Mouse (Mus musculus) heart, embryonic 10.5 days (tissue): ENCODE results near the gene Gpkow. TPM values are rescaled to one million over a fixed set of nuclear protein-coding genes. Genes with fewer than 3 reads are reported as not detected.

Source experiments
- DNase-seq: peaks from one replicate; pipeline ENCODE4 v3.0.0-alpha.2; 2017; ENCODE audit warnings: low spot score
- H3K27ac ChIP-seq: fragments of 300-500 bp; sonication (generic); 2 replicates; pipeline ENCODE4 v1.5.1; 2016; ENCODE audit warnings: mild to moderate bottlenecking
- H3K27me3 ChIP-seq: fragments of 300-500 bp; sonication (generic); 2 replicates; pipeline ENCODE4 v1.6.1; 2016; ENCODE audit warnings: mild to moderate bottlenecking; ENCODE audit not compliant: poor library complexity, insufficient read depth, severe bottlenecking
- H3K36me3 ChIP-seq: fragments of 300-500 bp; sonication (generic); 2 replicates; pipeline ENCODE4 v1.6.1; 2016; ENCODE audit warnings: mild to moderate bottlenecking, moderate library complexity
- H3K4me1 ChIP-seq: fragments of 300-500 bp; sonication (generic); 2 replicates; pipeline ENCODE4 v1.6.1; 2016; ENCODE audit warnings: mild to moderate bottlenecking
- H3K4me3 ChIP-seq: fragments of 300-500 bp; sonication (generic); 2 replicates; pipeline ENCODE4 v1.5.1; 2016; ENCODE audit warnings: mild to moderate bottlenecking, moderate library complexity
- H3K9me3 ChIP-seq: fragments of 300-500 bp; sonication (generic); 2 replicates; pipeline ENCODE4 v1.6.1; 2016; ENCODE audit warnings: mild to moderate bottlenecking, moderate library complexity
- WGBS: fragments of 180-500 bp; shearing (Covaris S2); methylation state at CpG from one replicate; pipeline ENCODE4 v1.1.7; 2016; 5-methylcytosine and 5-hydroxymethylcytosine counted together
- polyA plus RNA-seq: library from polyadenylated mRNA; unstranded; fragments of >200 nt; fragmentation: Nextera tagmentation; extraction: Ambion mirVana; gene quantifications from 2 replicates; pipeline ENCODE4 v1.2.1, GENCODE M21; 2016

Gpkow gene
- polyA plus RNA-seq, result 38.1 and 38.5 TPM in 2 replicates

DNA sequence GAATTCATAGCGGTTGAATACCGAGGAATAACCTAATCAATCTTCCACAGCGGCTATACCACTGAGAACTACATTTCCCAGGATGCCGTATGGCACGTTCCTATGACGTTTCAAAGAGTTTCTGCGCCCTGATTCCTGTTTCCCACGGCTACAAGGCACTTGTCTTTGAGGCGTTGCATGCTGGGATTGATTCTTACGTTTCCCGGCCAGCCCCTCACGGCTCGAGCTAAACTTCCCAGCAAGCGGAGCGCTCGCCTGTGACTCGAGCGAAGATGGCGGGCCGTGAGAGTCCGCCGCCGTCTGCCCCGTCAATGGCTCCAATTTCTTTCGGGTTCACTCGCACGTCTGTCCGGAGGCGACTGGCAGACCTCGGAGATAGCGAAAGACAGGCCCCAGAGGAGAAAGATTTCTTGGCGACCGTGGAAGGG is at the start of gene Gpkow:
Gene Gpkow (plus strand): TSS at position 178 of the 428 bp plus-strand sequence.
- DNase-seq, result peak; percentile 94
- 11% methylated on average over 33 of the region's 33 CpGs for WGBS
- H3K27ac ChIP-seq, result peak within 1 kb of the TSS; percentile 78
- peaks cover 14% of the 10 kb centered on the region; the same call in 1 of the 2 replicates for H3K36me3 ChIP-seq
- H3K9me3 ChIP-seq, result no peaks in the 10 kb centered on the region
- H3K27me3 ChIP-seq, result no peaks in the 10 kb centered on the region
- H3K4me1 ChIP-seq, result no peaks in the 10 kb centered on the region; the same call in 1 of the 2 replicates
- H3K4me3 ChIP-seq, result peak within 1 kb of the TSS; percentile 67

DNA sequence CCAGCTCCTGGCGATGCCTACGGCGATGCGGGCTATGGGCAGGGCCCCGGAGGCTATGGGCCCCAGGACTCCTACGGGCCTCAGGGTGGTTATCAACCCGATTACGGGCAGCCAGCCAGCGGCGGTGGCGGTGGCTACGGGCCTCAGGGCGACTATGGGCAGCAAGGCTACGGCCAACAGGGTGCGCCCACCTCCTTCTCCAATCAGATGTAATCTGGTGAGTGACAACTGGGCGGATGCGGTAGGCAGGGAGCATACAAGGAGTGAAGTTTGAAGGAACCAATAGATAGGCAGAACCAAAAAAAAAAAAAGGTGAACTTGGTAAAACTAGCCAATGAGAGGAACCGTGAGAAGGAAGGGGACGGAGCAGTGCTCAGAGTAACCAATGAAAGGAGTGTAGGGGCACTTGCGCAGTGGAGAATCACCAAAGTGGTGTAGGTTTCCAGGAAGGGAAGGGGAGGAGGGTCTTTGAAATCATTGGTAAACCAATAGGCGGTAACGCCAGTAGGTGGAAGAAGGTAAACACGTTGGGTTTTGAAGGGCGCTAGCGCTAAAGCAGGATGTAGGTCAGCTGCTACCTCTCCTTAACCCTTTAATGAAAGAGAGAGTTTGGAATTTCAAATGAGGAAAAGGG is 48.1 kb upstream of the Gpkow start:
- H3K27ac ChIP-seq, result peak overlapping the region; percentile 91
- H3K9me3 ChIP-seq, result no peaks in the 10 kb centered on the region
- WGBS, result 11% methylated on average over 25 of the region's 25 CpGs
- no peaks in the 10 kb centered on the region for H3K36me3 ChIP-seq
- H3K4me3 ChIP-seq, result peak overlapping the region; percentile 61
- no peaks in the 10 kb centered on the region for H3K4me1 ChIP-seq
- no peaks in the 10 kb centered on the region for H3K27me3 ChIP-seq
- DNase-seq, result peak; percentile 93

DNA sequence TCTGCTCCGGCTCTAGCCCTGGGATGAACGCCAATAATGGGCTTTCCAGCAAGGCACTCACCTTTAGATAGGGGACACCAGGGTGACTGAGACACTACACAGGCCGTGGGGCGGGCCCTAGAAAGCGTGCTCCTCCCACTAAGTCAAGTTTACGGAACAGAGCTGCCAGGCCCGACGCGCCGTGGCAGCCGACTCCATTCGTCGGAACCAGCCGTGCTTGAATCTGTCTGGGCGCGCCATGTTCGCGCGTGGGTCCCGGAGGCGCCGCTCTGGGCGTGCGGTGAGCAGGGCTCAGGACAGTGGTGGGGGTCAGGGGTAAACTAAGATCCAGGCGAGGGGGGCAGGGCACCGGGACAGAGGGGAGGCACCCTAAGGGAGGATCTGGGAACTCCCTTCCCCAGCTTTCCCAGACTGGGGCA is 39.7 kb upstream of the Gpkow start, which contains the start of gene Prickle3:
Gene Prickle3 (plus strand): TSS at position 40 of the 419 bp plus-strand sequence.
- peak within 1 kb of the TSS; percentile 86 for H3K27ac ChIP-seq
- H3K9me3 ChIP-seq, result no peaks in the 10 kb centered on the region
- H3K36me3 ChIP-seq, result no peaks in the 10 kb centered on the region
- H3K4me3 ChIP-seq, result peak within 1 kb of the TSS; percentile 68
- WGBS, result 19% methylated on average over 26 of the region's 26 CpGs
- peak; percentile 85 for DNase-seq
- no peaks in the 10 kb centered on the region for H3K27me3 ChIP-seq
- peaks cover 12% of the 10 kb centered on the region; the same call in 1 of the 2 replicates for H3K4me1 ChIP-seq

DNA sequence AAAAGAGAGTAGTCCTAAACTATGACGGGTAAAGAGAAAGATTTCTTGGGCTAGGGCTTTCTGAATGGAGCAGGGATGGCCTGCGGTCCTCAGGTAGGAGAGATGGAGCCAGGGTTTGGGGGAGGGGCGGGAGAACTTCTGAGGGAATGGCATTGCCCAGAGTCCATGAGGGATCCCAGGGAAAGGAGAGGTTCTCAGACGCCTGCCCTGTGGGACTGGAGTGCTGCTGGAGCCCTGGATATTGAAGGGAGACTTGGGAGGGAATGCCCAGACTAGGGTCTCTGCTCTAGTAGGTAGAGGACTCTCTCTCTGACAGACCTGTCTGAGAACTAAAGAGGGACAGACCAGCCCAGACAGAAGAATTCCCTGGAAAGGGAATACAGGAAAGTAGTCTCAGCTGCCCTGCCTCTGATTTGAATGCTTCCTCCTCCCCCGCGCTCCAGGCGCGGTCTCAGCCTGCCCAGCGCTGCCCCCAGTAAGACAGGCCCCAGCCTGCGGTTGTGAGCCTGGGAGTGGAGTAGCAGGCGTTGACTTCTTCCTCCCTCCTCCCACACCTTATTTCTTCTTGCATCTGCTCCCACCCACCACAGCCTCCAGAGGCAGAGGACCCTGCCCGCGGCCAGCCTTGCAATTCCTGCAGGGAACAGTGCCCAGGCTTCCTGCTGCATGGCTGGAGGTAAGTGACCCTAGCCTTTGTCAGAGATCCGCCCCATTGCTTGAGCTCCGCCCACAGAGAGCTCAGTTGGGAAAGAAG is 38.7 kb upstream of the Gpkow start:
- peak overlapping the region; percentile 68 for H3K4me3 ChIP-seq
- H3K4me1 ChIP-seq, result peaks cover 12% of the 10 kb centered on the region; the same call in 1 of the 2 replicates
- WGBS, result 27% methylated on average over 15 of the region's 15 CpGs
- no peaks in the 10 kb centered on the region for H3K27me3 ChIP-seq
- H3K27ac ChIP-seq, result peak overlapping the region; percentile 86; the same call in 1 of the 2 replicates
- H3K9me3 ChIP-seq, result no peaks in the 10 kb centered on the region
- H3K36me3 ChIP-seq, result no peaks in the 10 kb centered on the region
- DNase-seq, result no peak

DNA sequence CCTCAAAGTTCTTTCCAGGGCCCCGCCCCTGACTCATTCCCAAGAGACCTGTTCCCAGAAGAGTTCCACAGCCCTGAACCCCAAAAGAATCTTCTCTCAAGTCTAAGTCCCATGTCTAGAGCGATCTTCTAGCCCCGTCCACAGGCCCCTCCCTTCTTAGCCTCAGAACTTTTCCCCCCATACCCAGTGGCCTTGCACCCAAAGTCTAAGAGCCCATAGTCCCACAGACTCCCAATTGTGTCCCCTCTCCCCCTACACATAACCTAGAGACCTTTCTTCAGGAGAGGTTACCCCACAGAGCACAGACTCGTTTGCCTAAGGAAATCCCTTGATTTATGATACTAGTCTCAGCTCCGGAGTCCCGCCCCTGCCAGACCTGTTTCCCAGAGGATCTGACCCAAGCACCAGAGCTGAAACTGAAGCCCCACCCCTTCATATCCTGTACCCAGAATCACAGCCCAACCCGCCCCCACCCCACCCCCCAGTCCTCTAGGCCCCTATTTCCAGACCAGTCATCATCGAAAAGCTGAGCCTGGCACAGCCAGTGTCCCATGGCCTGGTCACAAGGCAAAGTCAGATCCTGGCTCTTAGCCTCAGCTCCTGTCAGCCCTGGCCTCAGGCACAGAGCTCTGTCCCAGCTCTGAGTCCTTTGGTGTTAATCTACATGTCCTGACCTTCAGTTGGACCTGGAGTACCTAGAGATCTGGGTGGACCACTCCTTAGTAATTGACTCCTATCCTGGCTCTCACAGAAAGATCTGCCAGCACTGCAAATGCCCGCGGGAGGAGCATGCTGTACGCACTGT is 37.9 kb upstream of the Gpkow start:
- no peak for DNase-seq
- H3K36me3 ChIP-seq, result no peaks in the 10 kb centered on the region
- H3K4me3 ChIP-seq, result peak overlapping the region; percentile 68
- no peaks in the 10 kb centered on the region for H3K9me3 ChIP-seq
- H3K27me3 ChIP-seq, result no peaks in the 10 kb centered on the region
- 0 out of 2 replicates have a peak overlapping the region, but pooled peaks have one; percentile 86 for H3K27ac ChIP-seq
- H3K4me1 ChIP-seq, result peaks cover 12% of the 10 kb centered on the region; the same call in 1 of the 2 replicates
- 50% methylated on average over 11 of the region's 11 CpGs for WGBS

DNA sequence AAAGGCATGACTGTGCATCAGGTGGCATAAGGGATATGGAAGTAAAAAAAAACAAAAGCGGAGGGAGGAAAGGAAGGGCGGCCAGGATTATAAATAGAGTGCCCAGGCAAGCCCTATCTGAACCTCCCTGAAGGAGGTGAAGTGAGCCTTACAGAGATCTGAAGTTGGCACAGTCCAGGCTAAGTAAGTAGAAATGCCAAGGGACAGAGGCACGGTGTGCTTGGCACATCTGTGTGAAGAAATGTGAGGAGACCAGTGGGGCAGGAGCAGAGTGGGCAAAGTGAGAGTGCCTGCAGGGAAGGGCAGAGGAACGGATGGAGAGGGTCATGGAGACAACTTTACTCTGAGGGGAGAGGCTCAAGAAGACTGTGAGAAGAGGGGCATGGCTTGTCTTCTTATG is 35.8 kb upstream of the Gpkow start:
- H3K27ac ChIP-seq, result no peak overlapping the region
- H3K27me3 ChIP-seq, result no peaks in the 10 kb centered on the region
- no peak for DNase-seq
- H3K4me3 ChIP-seq, result no peak overlapping the region
- no peaks in the 10 kb centered on the region for H3K9me3 ChIP-seq
- peaks cover 12% of the 10 kb centered on the region; the same call in 1 of the 2 replicates for H3K4me1 ChIP-seq
- H3K36me3 ChIP-seq, result peaks cover 9% of the 10 kb centered on the region; the same call in 1 of the 2 replicates
- WGBS, result 72% methylated on average over 4 of the region's 4 CpGs

DNA sequence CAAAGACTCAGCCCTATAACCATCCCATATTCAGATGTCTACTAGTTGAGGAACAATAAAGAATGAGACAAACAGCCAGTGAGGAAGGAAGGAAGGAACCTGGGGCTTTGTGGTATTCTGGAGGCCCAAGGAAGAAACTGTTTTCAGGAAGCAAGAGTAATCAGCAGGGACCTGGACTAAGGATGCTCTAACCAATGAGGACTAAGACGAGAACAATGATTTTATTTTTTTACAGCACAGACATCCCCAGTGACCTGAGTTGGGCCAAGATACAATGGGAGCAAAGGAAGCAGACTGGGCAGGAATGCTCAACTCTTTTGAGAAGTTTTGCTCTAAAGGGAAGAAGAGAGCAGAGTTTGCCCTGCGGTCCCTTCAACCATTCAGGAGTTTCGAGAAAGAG is 34.0 kb upstream of the Gpkow start:
- H3K27ac ChIP-seq, result no peak overlapping the region
- WGBS, result 75% methylated on average over 3 of the region's 3 CpGs

DNA sequence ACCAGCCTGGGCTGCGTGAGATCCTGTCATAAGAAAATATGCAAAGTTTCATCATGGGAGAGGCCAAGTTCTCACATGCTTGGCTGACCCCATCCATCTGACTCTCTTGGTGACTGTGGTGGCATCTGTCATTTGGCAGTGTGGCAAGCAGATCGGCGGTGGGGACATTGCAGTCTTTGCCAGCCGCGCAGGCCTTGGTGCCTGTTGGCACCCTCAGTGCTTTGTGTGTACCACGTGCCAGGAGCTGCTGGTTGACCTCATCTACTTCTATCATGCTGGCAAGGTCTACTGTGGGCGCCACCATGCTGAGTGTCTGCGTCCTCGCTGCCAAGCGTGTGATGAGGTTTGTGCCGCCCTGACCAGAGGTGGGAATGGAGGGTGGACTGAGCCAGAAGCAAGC is 32.1 kb upstream of the Gpkow start:
- no peak for DNase-seq
- Histone ChIP-seq H3K9me3 (no peaks in the 10 kb centered on the region), H3K27me3 (no peaks in the 10 kb centered on the region), H3K27ac (no peak overlapping the region), H3K4me1 (no peaks in the 10 kb centered on the region), H3K4me3 (no peak overlapping the region), H3K36me3 (peaks cover 30% of the 10 kb centered on the region)
- 83% methylated on average over 11 of the region's 11 CpGs for WGBS

More for the DNA sequence above, 34.0 kb upstream of the Gpkow start:
- no peaks in the 10 kb centered on the region for H3K27me3 ChIP-seq
- peaks cover 22% of the 10 kb centered on the region for H3K36me3 ChIP-seq
- H3K4me3 ChIP-seq, result no peak overlapping the region
- DNase-seq, result no peak
- H3K9me3 ChIP-seq, result no peaks in the 10 kb centered on the region
- H3K4me1 ChIP-seq, result peaks cover 11% of the 10 kb centered on the region; the same call in 1 of the 2 replicates

DNA sequence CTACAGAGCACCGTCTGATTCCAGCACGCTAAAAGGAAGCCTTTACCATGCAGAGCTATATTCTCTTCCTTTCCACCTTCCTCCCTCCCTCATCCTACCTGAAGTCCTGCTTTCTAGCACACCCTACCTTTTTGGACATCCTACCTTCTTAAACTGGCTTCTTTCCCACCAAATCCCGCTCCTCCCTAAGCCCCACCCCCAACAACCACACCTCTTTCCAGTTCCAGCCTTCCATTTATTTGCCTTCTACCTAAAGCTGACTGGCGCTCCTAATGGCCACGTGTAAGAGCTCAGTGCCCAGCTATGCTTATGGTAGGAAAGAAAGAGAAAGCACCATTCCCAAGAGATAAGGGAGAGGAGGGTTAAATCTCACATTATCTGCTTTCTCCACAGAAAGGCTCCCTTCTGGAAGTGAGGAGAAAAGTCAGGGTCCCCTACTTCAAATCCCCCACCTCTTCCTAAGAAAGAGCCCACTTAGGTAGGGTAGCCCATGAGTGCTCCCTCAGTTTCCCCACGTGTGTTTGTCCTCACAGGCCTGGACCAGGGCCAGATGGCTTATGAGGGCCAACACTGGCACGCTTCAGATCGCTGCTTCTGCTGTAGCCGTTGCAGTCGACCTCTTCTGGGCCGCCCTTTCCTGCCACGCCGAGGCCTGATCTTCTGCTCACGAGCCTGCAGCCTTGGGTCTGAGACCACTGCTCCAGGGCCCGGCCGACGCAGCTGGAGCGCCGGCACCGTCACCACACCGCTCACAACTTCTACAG is 31.0 kb upstream of the Gpkow start:
- Histone ChIP-seq H3K4me1 (no peaks in the 10 kb centered on the region), H3K4me3 (no peak overlapping the region), H3K9me3 (no peaks in the 10 kb centered on the region), H3K36me3 (peaks cover 30% of the 10 kb centered on the region), H3K27me3 (no peaks in the 10 kb centered on the region), H3K27ac (no peak overlapping the region)
- DNase-seq, result no peak
- WGBS, result 68% methylated on average over 21 of the region's 21 CpGs

DNA sequence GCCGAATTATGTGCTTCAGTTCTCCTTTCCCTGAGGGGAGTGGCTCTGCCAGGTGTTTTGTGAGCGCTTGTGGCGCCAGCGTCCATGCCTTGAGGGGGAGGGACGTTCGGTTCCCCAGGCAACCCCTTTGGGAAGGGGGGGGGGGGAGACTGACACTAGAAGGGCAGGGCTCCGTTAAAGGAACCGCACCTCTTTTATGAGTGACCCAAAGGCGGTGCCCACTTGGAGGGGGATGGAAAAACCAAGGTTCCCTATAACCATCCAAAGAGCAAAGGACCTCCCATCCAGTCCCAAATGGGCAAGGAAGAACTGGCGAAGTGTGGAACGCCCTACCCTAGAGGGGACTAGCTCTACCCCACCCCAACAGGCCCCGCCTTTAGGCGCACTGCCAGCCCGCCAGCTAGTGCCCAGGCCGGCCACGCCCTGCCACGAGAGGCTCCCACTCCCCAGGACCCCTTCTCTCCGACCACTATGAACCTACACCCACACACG is 26.5 kb upstream of the Gpkow start:
- peak overlapping the region; percentile 68 for H3K4me3 ChIP-seq
- H3K9me3 ChIP-seq, result no peaks in the 10 kb centered on the region
- peaks cover 9% of the 10 kb centered on the region; the same call in 1 of the 2 replicates for H3K4me1 ChIP-seq
- H3K27me3 ChIP-seq, result no peaks in the 10 kb centered on the region
- peak; percentile 80 for DNase-seq
- WGBS, result 21% methylated on average over 18 of the region's 19 CpGs
- H3K27ac ChIP-seq, result peak overlapping the region; percentile 85
- peaks cover 24% of the 10 kb centered on the region for H3K36me3 ChIP-seq

DNA sequence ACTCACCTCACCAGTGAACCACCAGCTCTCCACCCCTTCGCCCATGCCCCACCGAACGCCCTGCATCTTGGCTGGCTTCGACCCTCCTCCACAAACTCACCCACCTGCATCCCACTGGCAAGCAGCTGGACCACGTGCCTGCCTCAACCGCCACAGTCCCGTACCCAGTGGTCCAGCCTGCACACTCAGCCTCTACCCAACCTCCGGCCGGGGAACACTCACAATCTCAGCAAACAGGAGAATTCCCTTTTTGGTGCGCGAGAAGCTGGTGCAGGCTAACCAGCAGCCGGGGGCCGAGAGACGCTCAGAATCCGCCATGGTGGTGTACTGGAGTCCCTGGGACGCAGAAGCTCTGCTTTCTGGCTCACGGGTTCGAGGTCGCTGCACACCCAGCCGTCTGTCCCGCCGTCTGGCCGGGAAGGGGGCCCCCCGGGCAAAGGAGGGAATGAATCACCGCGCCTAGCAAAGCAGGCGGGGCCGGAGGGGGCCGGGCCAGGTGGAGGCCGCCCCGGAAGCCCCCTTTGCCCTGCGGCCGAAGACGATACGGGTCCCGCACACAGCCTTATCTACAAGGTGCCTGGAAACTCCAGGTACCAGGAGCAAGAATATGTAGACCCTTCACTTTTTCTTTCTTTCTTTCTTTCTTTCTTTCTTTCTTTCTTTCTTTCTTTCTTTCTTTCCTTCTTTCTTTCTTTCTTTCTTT is 25.9 kb upstream of the Gpkow start, which contains the start of gene Plp2:
Gene Plp2 (minus strand): TSS at position 470 of the 703 bp plus-strand sequence.
- Histone ChIP-seq H3K9me3 (no peaks in the 10 kb centered on the region), H3K4me1 (peaks cover 9% of the 10 kb centered on the region; the same call in 1 of the 2 replicates), H3K36me3 (peaks cover 21% of the 10 kb centered on the region), H3K27ac (peak within 1 kb of the TSS; percentile 85), H3K27me3 (no peaks in the 10 kb centered on the region), H3K4me3 (peak within 1 kb of the TSS; percentile 68)
- DNase-seq, result no peak
- 14% methylated on average over 36 of the region's 36 CpGs for WGBS
